Mouse (Mus musculus) limb, embryonic 10.5 days (tissue): ENCODE data around the gene Slc5a11. TPM values are rescaled to one million over a fixed set of nuclear protein-coding genes. Genes with fewer than 3 reads are reported as not detected.

Source experiments
- DNase-seq: peaks from one replicate; pipeline ENCODE4 v3.0.0-alpha.2; 2017; ENCODE audit warnings: low spot score
- H3K27ac ChIP-seq: fragments of 300-500 bp; sonication (generic); 2 replicates; pipeline ENCODE4 v1.5.1; 2016; ENCODE audit warnings: mild to moderate bottlenecking
- H3K27me3 ChIP-seq: fragments of 300-500 bp; sonication (generic); 2 replicates; pipeline ENCODE4 v1.6.1; 2016; ENCODE audit warnings: low read depth, mild to moderate bottlenecking; ENCODE audit not compliant: poor library complexity, severe bottlenecking
- H3K36me3 ChIP-seq: fragments of 300-500 bp; sonication (generic); 2 replicates; pipeline ENCODE4 v1.6.1; 2016; ENCODE audit warnings: mild to moderate bottlenecking, moderate library complexity
- H3K4me1 ChIP-seq: fragments of 300-500 bp; sonication (generic); 2 replicates; pipeline ENCODE4 v1.6.1; 2016
- H3K4me3 ChIP-seq: fragments of 300-500 bp; sonication (generic); 2 replicates; pipeline ENCODE4 v1.5.1; 2016; ENCODE audit warnings: mild to moderate bottlenecking, moderate library complexity
- H3K9me3 ChIP-seq: fragments of 300-500 bp; sonication (generic); replicated peaks from 2 replicates; pipeline ENCODE4 v1.6.1; 2016; ENCODE audit warnings: mild to moderate bottlenecking
- WGBS: fragments of 180-500 bp; shearing (Covaris S2); methylation state at CpG from one replicate; pipeline ENCODE4 v1.1.7; 2016; 5-methylcytosine and 5-hydroxymethylcytosine counted together
- polyA plus RNA-seq: library from polyadenylated mRNA; unstranded; fragments of >200 nt; fragmentation: Nextera tagmentation; extraction: Ambion mirVana; gene quantifications from 2 replicates; pipeline ENCODE4 v1.2.1, GENCODE M21; 2016

The Slc5a11 gene
- polyA plus RNA-seq, 1 experiment from 2014 or later, result 0.36 TPM

- DNase-seq, result no peak
- Histone ChIP-seq H3K9me3 (no peaks in the 10 kb centered on the region), H3K4me3 (no peak overlapping the region), H3K4me1 (peaks cover 30% of the 10 kb centered on the region), H3K27me3 (no peaks in the 10 kb centered on the region), H3K36me3 (no peaks in the 10 kb centered on the region), H3K27ac (no peak overlapping the region; the same call in 1 of the 2 replicates)
- WGBS, result 61% methylated on average over 6 of the region's 6 CpGs
Observed at GRCm38 (mm10) chr7:123218620-123219019, 4.0 kb downstream of the Slc5a11 start.

- 69% methylated on average over 13 of the region's 13 CpGs for WGBS
- H3K4me1 ChIP-seq, result peaks cover 19% of the 10 kb centered on the region
- H3K4me3 ChIP-seq, result no peak overlapping the region
- H3K27ac ChIP-seq, result no peak overlapping the region; the same call in 1 of the 2 replicates
- H3K9me3 ChIP-seq, result no peaks in the 10 kb centered on the region
- no peak for DNase-seq
- no peaks in the 10 kb centered on the region for H3K36me3 ChIP-seq
- no peaks in the 10 kb centered on the region for H3K27me3 ChIP-seq
Observed at GRCm38 (mm10) chr7:123219781-123220632, 5.4 kb downstream of the Slc5a11 start.

- H3K27ac ChIP-seq, result no peak overlapping the region; the same call in 1 of the 2 replicates
- peaks cover 19% of the 10 kb centered on the region for H3K4me1 ChIP-seq
- no peaks in the 10 kb centered on the region for H3K36me3 ChIP-seq
- WGBS, result 70% methylated on average over 2 of the region's 2 CpGs
- no peaks in the 10 kb centered on the region for H3K27me3 ChIP-seq
- no peak for DNase-seq
- H3K4me3 ChIP-seq, result no peak overlapping the region
- H3K9me3 ChIP-seq, result no peaks in the 10 kb centered on the region
Observed at GRCm38 (mm10) chr7:123220633-123220942, 6.0 kb downstream of the Slc5a11 start.

- no peaks in the 10 kb centered on the region for H3K9me3 ChIP-seq
- H3K36me3 ChIP-seq, result no peaks in the 10 kb centered on the region
- H3K4me3 ChIP-seq, result no peak overlapping the region
- WGBS, result 90% methylated on average over 9 of the region's 9 CpGs
- H3K27me3 ChIP-seq, result no peaks in the 10 kb centered on the region
- H3K4me1 ChIP-seq, result peaks cover 14% of the 10 kb centered on the region
- no peak overlapping the region for H3K27ac ChIP-seq
- DNase-seq, result no peak
Observed at GRCm38 (mm10) chr7:123224076-123224475, 9.5 kb downstream of the Slc5a11 start.

- no peaks in the 10 kb centered on the region for H3K36me3 ChIP-seq
- no peak for DNase-seq
- no peaks in the 10 kb centered on the region for H3K27me3 ChIP-seq
- H3K27ac ChIP-seq, result no peak overlapping the region
- no peak overlapping the region for H3K4me3 ChIP-seq
- peaks cover 7% of the 10 kb centered on the region for H3K4me1 ChIP-seq
- WGBS, result 87% methylated on average over 4 of the region's 4 CpGs
- no peaks in the 10 kb centered on the region for H3K9me3 ChIP-seq
Observed at GRCm38 (mm10) chr7:123225159-123225558, 10.6 kb downstream of the Slc5a11 start.

- H3K27ac ChIP-seq, result no peak overlapping the region
- no peaks in the 10 kb centered on the region for H3K9me3 ChIP-seq
Observed at GRCm38 (mm10) chr7:123235449-123235848, 20.9 kb downstream of the Slc5a11 start.

GRCm38 (mm10) chr7:123238621-123239020 is 24.0 kb downstream of the Slc5a11 start:
- 90% methylated on average over 4 of the region's 4 CpGs for WGBS
- Histone ChIP-seq H3K4me1 (no peaks in the 10 kb centered on the region), H3K9me3 (no peaks in the 10 kb centered on the region), H3K27ac (no peak overlapping the region), H3K27me3 (no peaks in the 10 kb centered on the region), H3K4me3 (no peak overlapping the region), H3K36me3 (no peaks in the 10 kb centered on the region)
- no peak for DNase-seq

More at GRCm38 (mm10) chr7:123235449-123235848, 20.9 kb downstream of the Slc5a11 start:
- peak; percentile 78 for DNase-seq
- H3K4me3 ChIP-seq, result no peak overlapping the region
- no peaks in the 10 kb centered on the region for H3K27me3 ChIP-seq
- H3K36me3 ChIP-seq, result no peaks in the 10 kb centered on the region
- H3K4me1 ChIP-seq, result no peaks in the 10 kb centered on the region
- 26% methylated on average over 4 of the region's 4 CpGs for WGBS

GRCm38 (mm10) chr7:123240064-123240463 is 25.5 kb downstream of the Slc5a11 start:
- no peaks in the 10 kb centered on the region for H3K27me3 ChIP-seq
- H3K4me1 ChIP-seq, result no peaks in the 10 kb centered on the region
- no peak overlapping the region for H3K27ac ChIP-seq
- 85% methylated on average over 6 of the region's 6 CpGs for WGBS
- no peak for DNase-seq
- H3K9me3 ChIP-seq, result no peaks in the 10 kb centered on the region
- H3K36me3 ChIP-seq, result no peaks in the 10 kb centered on the region
- H3K4me3 ChIP-seq, result no peak overlapping the region

- H3K9me3 ChIP-seq, result no peaks in the 10 kb centered on the region
- H3K4me3 ChIP-seq, result no peak overlapping the region
- no peaks in the 10 kb centered on the region for H3K4me1 ChIP-seq
- WGBS, result 87% methylated on average over 7 of the region's 7 CpGs
- H3K36me3 ChIP-seq, result no peaks in the 10 kb centered on the region
- H3K27ac ChIP-seq, result no peak overlapping the region
- H3K27me3 ChIP-seq, result no peaks in the 10 kb centered on the region
- DNase-seq, result no peak
Observed at GRCm38 (mm10) chr7:123242241-123242640, 27.7 kb downstream of the Slc5a11 start.

- H3K4me3 ChIP-seq, result no peak overlapping the region
- no peak overlapping the region for H3K27ac ChIP-seq
- 86% methylated on average over 1 of the region's 1 CpGs for WGBS
- no peaks in the 10 kb centered on the region for H3K27me3 ChIP-seq
- DNase-seq, result no peak
- no peaks in the 10 kb centered on the region for H3K36me3 ChIP-seq
- H3K4me1 ChIP-seq, result no peaks in the 10 kb centered on the region
- no peaks in the 10 kb centered on the region for H3K9me3 ChIP-seq
Observed at GRCm38 (mm10) chr7:123244833-123245232, 30.3 kb downstream of the Slc5a11 start.

- WGBS, result 67% methylated on average over 4 of the region's 4 CpGs
- no peaks in the 10 kb centered on the region for H3K9me3 ChIP-seq
- no peaks in the 10 kb centered on the region for H3K4me1 ChIP-seq
- DNase-seq, result no peak
- no peaks in the 10 kb centered on the region for H3K27me3 ChIP-seq
- no peak overlapping the region for H3K4me3 ChIP-seq
- no peak overlapping the region for H3K27ac ChIP-seq
- H3K36me3 ChIP-seq, result no peaks in the 10 kb centered on the region
Observed at GRCm38 (mm10) chr7:123246504-123247084, 32.0 kb downstream of the Slc5a11 start.

- H3K4me3 ChIP-seq, result no peak overlapping the region
- 50% methylated on average over 2 of the region's 2 CpGs for WGBS
- H3K4me1 ChIP-seq, result no peaks in the 10 kb centered on the region
- H3K27me3 ChIP-seq, result no peaks in the 10 kb centered on the region
- no peak for DNase-seq
- no peak overlapping the region for H3K27ac ChIP-seq
- no peaks in the 10 kb centered on the region for H3K36me3 ChIP-seq
- no peaks in the 10 kb centered on the region for H3K9me3 ChIP-seq
Observed at GRCm38 (mm10) chr7:123248166-123248565, 33.6 kb downstream of the Slc5a11 start.

GRCm38 (mm10) chr7:123251343-123251742 is 36.8 kb downstream of the Slc5a11 start:
- Histone ChIP-seq H3K36me3 (no peaks in the 10 kb centered on the region), H3K4me3 (no peak overlapping the region), H3K9me3 (no peaks in the 10 kb centered on the region), H3K4me1 (no peaks in the 10 kb centered on the region), H3K27ac (no peak overlapping the region), H3K27me3 (no peaks in the 10 kb centered on the region)
- 65% methylated on average over 6 of the region's 6 CpGs for WGBS
- no peak for DNase-seq
